Mouse (Mus musculus) intestine, embryonic 15.5 days (tissue): ENCODE data around the gene Ssrp1. TPM values are rescaled to one million over a fixed set of nuclear protein-coding genes. Genes with fewer than 3 reads are reported as not detected.
A peak's percentile ranks its signal among the peaks of the same experiment; 100 is the strongest.

Experiments
- ATAC-seq: fragments of 200-750 bp; cut with Nextera tagmentation; 2 replicates; pipeline ENCODE4 v1.8.0; 2017; ENCODE audit warnings: moderate TSS enrichment, moderate library complexity
- H3K27ac ChIP-seq: fragments of 300-500 bp; sonication (generic); 2 replicates; pipeline ENCODE4 v1.5.1; 2015; ENCODE audit warnings: mild to moderate bottlenecking, inconsistent platforms
- H3K27me3 ChIP-seq: fragments of 300-500 bp; sonication (generic); replicated peaks from 2 replicates; pipeline ENCODE4 v1.6.1; 2015; ENCODE audit warnings: inconsistent platforms
- H3K36me3 ChIP-seq: fragments of 300-500 bp; sonication (generic); 2 replicates; pipeline ENCODE4 v1.6.1; 2015; ENCODE audit warnings: inconsistent platforms
- H3K4me1 ChIP-seq: fragments of 300-500 bp; sonication (generic); replicated peaks from 2 replicates; pipeline ENCODE4 v1.6.1; 2015; ENCODE audit warnings: inconsistent platforms
- H3K4me2 ChIP-seq: fragments of 300-500 bp; sonication (generic); replicated peaks from 2 replicates; pipeline ENCODE4 v1.6.1; 2015; ENCODE audit warnings: mild to moderate bottlenecking, inconsistent platforms
- H3K4me3 ChIP-seq: fragments of 300-500 bp; sonication (generic); replicated peaks from 2 replicates; pipeline ENCODE4 v1.5.1; 2015; ENCODE audit warnings: inconsistent platforms
- H3K9ac ChIP-seq: fragments of 300-500 bp; sonication (generic); 2 replicates; pipeline ENCODE4 v1.6.1; 2015; ENCODE audit warnings: inconsistent platforms
- H3K9me3 ChIP-seq: fragments of 300-500 bp; sonication (generic); 2 replicates; pipeline ENCODE4 v1.6.1; 2016; ENCODE audit warnings: inconsistent platforms
- WGBS: fragments of 180-500 bp; shearing (Covaris S2); methylation state at CpG from one replicate; pipeline ENCODE4 v1.1.7; 2015; 5-methylcytosine and 5-hydroxymethylcytosine counted together
- polyA plus RNA-seq: library from polyadenylated mRNA; unstranded; fragments of >200 nt; fragmentation: Nextera tagmentation; extraction: Ambion mirVana; gene quantifications from 2 replicates; pipeline ENCODE4 v1.2.1, GENCODE M21; 2015

Ssrp1 gene
- polyA plus RNA-seq, 1 experiment from 2014 or later = 258 TPM

DNA sequence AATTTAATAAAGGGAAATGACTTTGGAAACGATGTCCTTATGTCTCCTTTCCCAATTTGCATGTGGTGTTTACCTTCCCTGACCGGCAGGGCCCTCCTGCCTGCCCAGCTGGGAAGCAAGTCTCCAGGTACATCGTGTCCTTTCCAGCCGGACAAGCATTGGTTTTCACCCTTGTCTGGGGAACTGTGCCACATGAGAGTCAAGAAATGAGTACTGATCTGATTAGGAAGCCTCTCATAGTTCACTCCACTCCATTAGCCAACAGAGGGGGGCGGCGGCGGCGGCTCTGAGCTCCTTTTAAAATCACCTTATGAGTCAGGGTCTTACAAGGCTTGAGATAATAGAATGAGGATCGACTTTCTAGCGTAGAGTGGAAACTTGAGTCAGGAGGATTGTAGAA is 10.0 kb downstream of the Ssrp1 start:
- H3K9ac ChIP-seq = peak overlapping the region; percentile 69
- 51% methylated on average over 10 of the region's 10 CpGs for WGBS
- H3K4me3 ChIP-seq = peak overlapping the region; percentile 69
- peaks cover 44% of the 10 kb centered on the region for H3K36me3 ChIP-seq
- peak overlapping the region; percentile 59 for H3K4me2 ChIP-seq
- no peak for ATAC-seq
- peaks cover 39% of the 10 kb centered on the region for H3K4me1 ChIP-seq
- peak overlapping the region; percentile 97 for H3K27ac ChIP-seq
- H3K27me3 ChIP-seq = no peaks in the 10 kb centered on the region
- H3K9me3 ChIP-seq = no peaks in the 10 kb centered on the region

DNA sequence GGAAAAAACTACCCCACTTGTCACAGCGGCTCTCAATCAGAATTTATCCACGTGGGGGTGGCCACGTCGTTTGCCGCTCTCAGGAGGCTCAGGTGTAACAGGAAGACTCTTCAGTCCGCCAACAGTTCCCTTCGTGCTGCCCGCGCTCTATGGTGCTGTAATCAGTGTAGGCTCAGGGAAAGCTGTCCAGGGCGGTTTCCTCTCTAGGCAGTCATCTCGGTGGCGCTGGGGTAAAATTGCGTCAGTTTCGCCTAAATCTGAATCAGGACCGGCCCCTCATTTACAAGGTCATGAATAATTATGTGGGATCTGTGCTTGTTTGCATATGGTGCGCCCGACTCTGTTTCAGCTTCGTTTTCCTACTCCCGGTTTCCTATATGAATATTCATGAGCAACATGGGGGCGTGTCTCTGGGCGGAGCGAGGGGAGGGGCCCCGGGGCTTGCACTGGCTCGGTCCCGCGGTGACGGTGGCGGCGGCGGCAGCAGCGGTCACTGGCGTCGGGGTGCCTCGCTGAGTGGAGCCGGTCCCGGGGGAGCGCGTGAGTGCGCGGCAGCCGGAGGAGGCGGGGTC is 10.6 kb downstream of the Ssrp1 start, which contains the start of gene Tnks1bp1:
Gene Tnks1bp1, plus strand, starts transcription at position 427 of the 572 bp plus-strand sequence.
- ATAC-seq = peak; percentile 85
- Histone ChIP-seq H3K4me3 (peak within 1 kb of the TSS; percentile 69), H3K4me1 (peaks cover 44% of the 10 kb centered on the region), H3K27me3 (no peaks in the 10 kb centered on the region), H3K36me3 (peaks cover 45% of the 10 kb centered on the region), H3K27ac (peak within 1 kb of the TSS; percentile 97), H3K4me2 (peak within 1 kb of the TSS; percentile 59), H3K9me3 (no peaks in the 10 kb centered on the region), H3K9ac (peak within 1 kb of the TSS; percentile 69)
- under 1% methylated on average over 41 of the region's 42 CpGs for WGBS

DNA sequence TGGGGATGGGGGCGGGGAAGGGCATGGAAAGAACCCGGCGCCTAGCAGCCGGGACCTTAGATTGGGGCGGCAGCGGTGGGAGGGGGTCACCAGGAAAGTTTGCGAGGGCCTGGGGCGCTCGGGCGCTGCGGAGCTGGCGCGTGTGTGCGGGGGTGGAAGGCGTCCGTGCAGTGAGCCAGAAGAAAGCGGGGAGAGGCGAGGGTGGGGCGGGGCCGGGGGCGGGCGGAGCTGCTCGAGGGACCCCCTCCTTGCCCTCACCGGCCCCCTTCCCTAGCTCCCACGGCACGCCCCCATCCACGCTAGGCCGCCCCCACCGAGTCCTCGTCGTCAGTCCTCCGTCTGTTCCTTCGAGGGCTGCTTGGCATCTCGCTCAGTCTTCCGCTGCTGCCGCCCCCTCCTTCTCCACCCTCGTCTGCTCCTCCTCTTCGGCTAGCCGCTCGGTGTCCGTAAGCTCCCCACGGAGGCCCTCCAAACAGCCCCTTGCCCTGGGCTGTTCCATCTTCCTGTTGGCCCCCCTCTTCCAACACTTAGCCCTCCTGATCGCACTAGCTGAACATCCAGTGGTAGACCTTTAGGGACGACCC is 11.2 kb downstream of the Ssrp1 start:
- H3K4me1 ChIP-seq = peaks cover 48% of the 10 kb centered on the region
- WGBS = under 1% methylated on average over 32 of the region's 44 CpGs
- H3K27ac ChIP-seq = peak overlapping the region; percentile 97
- H3K27me3 ChIP-seq = no peaks in the 10 kb centered on the region
- H3K4me2 ChIP-seq = peak overlapping the region; percentile 59
- peak overlapping the region; percentile 69 for H3K4me3 ChIP-seq
- H3K36me3 ChIP-seq = peaks cover 40% of the 10 kb centered on the region
- peak; percentile 60 for ATAC-seq
- H3K9me3 ChIP-seq = no peaks in the 10 kb centered on the region
- peak overlapping the region; percentile 69 for H3K9ac ChIP-seq

DNA sequence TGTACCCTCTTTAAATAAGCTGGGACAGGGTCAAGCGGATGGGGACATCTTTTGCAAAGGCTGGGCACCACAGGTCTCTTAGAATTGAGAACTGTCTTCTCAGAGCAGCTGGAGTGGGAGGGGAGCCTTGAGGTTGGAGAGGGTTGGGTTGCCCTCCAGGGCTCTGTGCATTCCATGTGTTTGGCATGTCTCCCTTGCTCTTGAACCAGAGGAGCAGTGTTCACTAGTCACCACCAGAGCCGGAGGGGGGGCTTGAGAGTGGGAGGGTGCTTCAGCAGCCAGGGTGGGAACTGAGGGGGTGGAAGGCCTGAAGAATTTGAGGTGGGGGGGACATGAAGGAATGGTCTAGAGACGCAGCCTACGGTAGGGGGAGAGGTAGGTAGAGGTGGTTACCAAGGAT is 12.2 kb downstream of the Ssrp1 start:
- peaks cover 52% of the 10 kb centered on the region for H3K4me1 ChIP-seq
- H3K9ac ChIP-seq = no peak overlapping the region
- H3K27me3 ChIP-seq = no peaks in the 10 kb centered on the region
- ATAC-seq = no peak
- H3K36me3 ChIP-seq = peaks cover 30% of the 10 kb centered on the region
- H3K4me2 ChIP-seq = peak overlapping the region; percentile 59
- 73% methylated on average over 4 of the region's 4 CpGs for WGBS
- H3K4me3 ChIP-seq = peak overlapping the region; percentile 69; the same call in 1 of the 2 replicates
- no peaks in the 10 kb centered on the region for H3K9me3 ChIP-seq
- peak overlapping the region; percentile 92 for H3K27ac ChIP-seq

DNA sequence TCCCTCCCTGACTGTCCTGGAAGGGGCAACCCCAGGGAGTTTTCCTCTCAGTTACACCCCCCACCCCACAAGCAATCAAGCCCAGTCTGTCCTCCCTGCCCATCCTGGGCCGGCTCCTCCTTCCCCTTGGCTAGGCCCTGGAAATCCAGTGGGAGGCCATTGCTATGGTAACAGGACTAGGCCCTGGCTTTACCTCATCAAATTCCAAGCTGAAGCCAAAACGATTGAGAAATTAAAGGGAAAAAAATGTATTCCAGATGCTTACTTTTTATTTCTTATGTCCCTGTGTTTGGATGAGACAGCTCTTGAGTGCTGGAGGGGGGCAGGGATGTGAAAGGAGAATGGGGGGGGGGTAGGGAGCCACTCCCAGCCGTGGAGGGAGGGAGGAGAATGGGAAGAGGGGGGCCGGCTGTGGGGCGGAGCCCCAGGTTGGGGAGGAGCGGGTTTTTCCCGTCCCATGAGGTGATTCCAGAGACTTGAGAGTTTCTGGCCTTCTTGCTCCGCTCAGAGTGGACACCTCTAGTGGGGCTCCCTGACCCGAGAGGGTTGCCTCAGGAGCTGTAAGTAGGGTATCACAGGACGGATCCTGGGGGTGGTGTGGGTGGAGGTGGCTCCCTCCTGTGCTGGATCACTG is 13.1 kb downstream of the Ssrp1 start:
- Histone ChIP-seq H3K9me3 (no peaks in the 10 kb centered on the region), H3K4me3 (peak overlapping the region; percentile 40), H3K4me2 (peak overlapping the region; percentile 59), H3K9ac (peak overlapping the region; percentile 54), H3K27ac (peak overlapping the region; percentile 92), H3K4me1 (peaks cover 52% of the 10 kb centered on the region), H3K36me3 (peaks cover 30% of the 10 kb centered on the region), H3K27me3 (no peaks in the 10 kb centered on the region)
- peak; percentile 22 for ATAC-seq
- WGBS = 7% methylated on average over 10 of the region's 10 CpGs

DNA sequence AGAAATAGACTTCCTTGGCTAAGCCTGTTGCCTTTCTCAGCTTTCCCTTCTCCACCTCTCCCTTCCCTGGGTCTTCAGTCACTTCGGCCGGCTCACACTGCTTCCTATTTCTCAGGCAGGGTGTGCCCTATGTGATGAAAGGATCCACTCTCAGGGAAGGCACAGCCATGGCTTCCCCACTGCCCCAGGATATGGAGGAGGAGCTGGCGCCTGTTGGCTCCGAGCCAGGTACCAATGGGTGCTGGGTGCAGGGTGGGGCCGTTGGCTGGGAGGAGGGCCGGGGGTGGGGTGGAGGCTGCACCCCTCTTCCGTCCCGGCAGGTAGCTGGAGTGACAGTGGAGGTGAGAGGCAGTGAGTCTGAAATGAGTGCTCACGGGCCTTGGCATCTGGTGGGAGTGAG is 13.7 kb downstream of the Ssrp1 start:
- H3K27me3 ChIP-seq = no peaks in the 10 kb centered on the region
- peak overlapping the region; percentile 59 for H3K4me2 ChIP-seq
- peak; percentile 44 for ATAC-seq
- H3K27ac ChIP-seq = peak overlapping the region; percentile 92
- peak overlapping the region; percentile 40 for H3K4me3 ChIP-seq
- 32% methylated on average over 9 of the region's 9 CpGs for WGBS
- peak overlapping the region; percentile 54 for H3K9ac ChIP-seq
- H3K4me1 ChIP-seq = peaks cover 53% of the 10 kb centered on the region
- no peaks in the 10 kb centered on the region for H3K9me3 ChIP-seq
- H3K36me3 ChIP-seq = peaks cover 30% of the 10 kb centered on the region

DNA sequence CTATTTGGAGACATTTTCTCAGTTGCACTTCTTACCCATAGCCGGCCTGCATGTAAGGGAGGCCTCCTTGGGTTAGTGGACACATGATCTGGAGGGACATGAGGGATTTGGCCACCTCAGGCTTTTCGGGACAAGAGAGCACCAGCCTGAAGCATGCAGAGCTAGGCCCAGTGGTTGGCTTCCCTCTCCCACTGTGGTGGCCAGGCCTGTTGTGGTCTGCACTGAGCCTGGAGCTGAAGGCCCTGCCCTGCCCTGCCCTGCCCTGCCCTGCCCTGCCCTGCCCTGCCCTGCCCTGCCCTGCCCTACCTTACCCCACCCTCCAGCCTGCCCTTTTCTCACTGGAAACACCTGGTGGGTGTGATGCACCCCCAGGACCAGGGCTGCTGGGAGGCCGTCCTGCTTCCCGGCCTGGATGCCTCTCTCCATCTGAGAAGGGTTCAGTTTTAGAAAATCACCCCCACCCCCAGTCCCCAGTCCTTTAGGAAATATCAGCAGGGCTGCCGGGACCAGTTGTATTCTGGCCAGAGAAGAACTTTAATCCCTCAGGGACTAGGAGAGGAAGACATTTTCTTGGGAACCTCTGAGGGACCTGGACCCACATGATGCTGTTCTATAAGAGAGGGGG is 16.3 kb downstream of the Ssrp1 start:
- ATAC-seq = no peak
- H3K4me3 ChIP-seq = no peak overlapping the region
- peaks cover 47% of the 10 kb centered on the region for H3K4me1 ChIP-seq
- H3K9ac ChIP-seq = no peak overlapping the region
- peaks cover 27% of the 10 kb centered on the region for H3K36me3 ChIP-seq
- peak overlapping the region; percentile 13; the same call in 1 of the 2 replicates for H3K27ac ChIP-seq
- H3K27me3 ChIP-seq = no peaks in the 10 kb centered on the region
- H3K9me3 ChIP-seq = no peaks in the 10 kb centered on the region
- WGBS = 79% methylated on average over 5 of the region's 5 CpGs
- peak overlapping the region; percentile 59; the same call in 1 of the 2 replicates for H3K4me2 ChIP-seq

DNA sequence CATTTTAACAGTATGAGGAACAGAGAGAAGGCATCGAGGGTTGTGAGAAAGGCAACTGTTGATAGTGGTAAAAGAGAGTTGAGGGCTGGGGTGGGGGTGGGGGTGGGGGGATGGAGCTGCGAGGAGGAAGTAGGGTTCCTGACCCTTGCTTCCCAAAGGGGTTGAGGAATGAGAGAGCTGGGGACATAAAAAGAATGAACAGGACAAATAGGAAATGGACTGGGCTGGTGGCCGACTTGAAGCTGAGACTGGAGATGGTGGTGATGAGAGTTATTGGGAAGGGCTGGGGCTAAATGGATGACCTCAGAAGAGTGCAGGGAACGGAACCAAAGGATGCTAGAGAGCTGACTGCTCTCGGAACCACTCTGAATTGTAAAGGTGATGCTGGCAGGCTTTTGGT is 19.7 kb downstream of the Ssrp1 start:
- Histone ChIP-seq H3K4me2 (no peak overlapping the region), H3K9me3 (no peaks in the 10 kb centered on the region), H3K27me3 (no peaks in the 10 kb centered on the region), H3K27ac (no peak overlapping the region), H3K4me1 (peaks cover 36% of the 10 kb centered on the region), H3K4me3 (no peak overlapping the region), H3K9ac (no peak overlapping the region), H3K36me3 (peaks cover 39% of the 10 kb centered on the region)
- whole genome bisulfite sequencing = 64% methylated on average over 5 of the region's 5 CpGs
- no peak for ATAC-seq

DNA sequence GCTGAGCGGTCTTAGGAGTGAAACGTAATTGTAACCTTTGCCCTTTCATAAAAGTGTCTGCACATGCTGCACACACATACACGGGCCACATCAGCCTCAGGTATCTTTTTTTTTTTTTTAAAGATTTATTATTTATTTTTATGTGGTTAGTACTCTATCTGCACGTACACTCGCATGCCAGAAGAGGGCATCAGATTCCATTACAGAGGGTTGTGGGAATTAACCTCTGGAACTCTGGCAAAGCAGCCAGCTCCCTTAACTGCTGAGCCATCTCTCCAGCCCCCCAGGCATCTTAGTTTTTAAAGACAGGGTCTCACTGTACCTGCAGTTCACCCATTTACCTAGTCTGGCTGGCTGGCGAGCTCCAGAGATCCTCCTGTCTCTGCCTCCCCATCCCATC is 22.6 kb downstream of the Ssrp1 start:
- H3K4me2 ChIP-seq = no peak overlapping the region; the same call in 1 of the 2 replicates
- H3K4me1 ChIP-seq = peaks cover 18% of the 10 kb centered on the region
- WGBS = 82% methylated on average over 6 of the region's 6 CpGs
- H3K27ac ChIP-seq = peak overlapping the region; percentile 62
- no peak overlapping the region for H3K9ac ChIP-seq
- ATAC-seq = no peak
- peaks cover 44% of the 10 kb centered on the region for H3K36me3 ChIP-seq
- no peaks in the 10 kb centered on the region for H3K27me3 ChIP-seq
- H3K4me3 ChIP-seq = no peak overlapping the region
- no peaks in the 10 kb centered on the region for H3K9me3 ChIP-seq

DNA sequence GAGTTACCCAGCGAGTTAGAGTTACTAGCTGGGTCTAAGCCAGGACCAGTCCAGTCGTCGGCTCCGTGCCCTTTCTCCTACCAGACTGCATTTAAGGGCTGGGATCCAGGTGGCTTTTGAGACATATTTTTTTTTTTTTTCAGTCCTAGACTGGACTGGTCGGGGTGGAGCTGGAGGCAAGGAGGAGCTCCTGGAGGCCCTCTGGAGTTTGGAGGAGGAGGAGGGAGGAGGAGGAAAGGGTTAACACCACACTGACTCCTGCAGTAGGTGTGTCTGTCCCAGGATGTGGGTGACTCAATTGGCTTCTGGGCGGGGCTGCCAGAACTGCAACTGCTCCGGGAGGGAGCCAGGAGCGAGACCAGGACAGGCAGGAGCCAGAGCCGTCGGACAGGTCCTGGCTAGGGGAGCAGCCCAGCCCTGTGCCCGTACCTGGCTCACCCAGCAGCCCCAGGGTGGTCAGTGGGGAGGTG is 23.6 kb downstream of the Ssrp1 start:
- H3K27ac ChIP-seq = peak overlapping the region; percentile 62
- H3K27me3 ChIP-seq = no peaks in the 10 kb centered on the region
- peak; percentile 96 for ATAC-seq
- no peaks in the 10 kb centered on the region for H3K9me3 ChIP-seq
- peak overlapping the region; percentile 69 for H3K4me2 ChIP-seq
- H3K4me3 ChIP-seq = peak overlapping the region; percentile 39
- peaks cover 18% of the 10 kb centered on the region for H3K4me1 ChIP-seq
- peaks cover 38% of the 10 kb centered on the region for H3K36me3 ChIP-seq
- H3K9ac ChIP-seq = peak overlapping the region; percentile 50
- 4% methylated on average over 11 of the region's 11 CpGs for WGBS

DNA sequence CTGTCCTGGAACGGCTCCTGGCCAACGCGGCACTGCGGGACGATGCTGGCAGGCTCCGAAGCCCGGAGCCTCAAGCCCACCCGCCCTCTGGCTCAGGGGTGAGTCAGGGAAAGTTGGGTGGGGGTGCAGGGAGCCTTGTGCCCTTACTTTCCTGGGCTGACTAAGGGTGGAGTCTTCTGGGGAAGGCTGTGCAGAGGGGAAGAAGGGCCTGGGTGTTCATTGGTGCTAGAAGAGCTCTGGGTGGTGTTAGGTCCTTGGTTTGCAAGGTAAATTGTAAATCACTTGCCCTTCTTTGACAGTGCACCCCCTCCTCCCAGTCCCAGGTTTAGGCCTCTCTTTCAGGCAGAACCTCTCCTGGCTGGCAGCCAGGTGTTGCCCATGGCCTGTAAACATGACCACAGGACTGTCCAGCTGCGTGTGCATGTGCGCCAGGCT is 24.1 kb downstream of the Ssrp1 start:
- ATAC-seq = peak; percentile 62

More for the DNA sequence above, 24.1 kb downstream of the Ssrp1 start:
- 16% methylated on average over 10 of the region's 10 CpGs for WGBS
- H3K27ac ChIP-seq = peak overlapping the region; percentile 18; the same call in 1 of the 2 replicates
- no peaks in the 10 kb centered on the region for H3K27me3 ChIP-seq
- peaks cover 15% of the 10 kb centered on the region for H3K4me1 ChIP-seq
- peak overlapping the region; percentile 39 for H3K4me3 ChIP-seq
- H3K9me3 ChIP-seq = no peaks in the 10 kb centered on the region
- peak overlapping the region; percentile 50 for H3K9ac ChIP-seq
- peak overlapping the region; percentile 69 for H3K4me2 ChIP-seq
- peaks cover 38% of the 10 kb centered on the region for H3K36me3 ChIP-seq
